Mouse (Mus musculus) cerebellum, postnatal 10 days (tissue): ENCODE measurements at regions not wholly inside any gene's neighbourhood (a gene's known extent, or its start where the extent isn't known, plus 50 kb on each side); places are given as distances from the start of the nearest gene placed in this dataset.
A peak's percentile ranks its signal among the peaks of the same experiment; 100 is the strongest.

ENCODE experiments used
- DNase-seq, 2 experiments: peaks; one replicate each; pipeline ENCODE4 v3.0.0; 2021; ENCODE audit warnings: mixed read lengths in 2 of 2

- no peak for DNase-seq
These were observed 364.0 kb downstream of the Cntnap4 start for GRCm38 (mm10) chr8:112933815-112934214.

GRCm38 (mm10) chr8:112935411-112935810, 365.6 kb downstream of the Cntnap4 start:
- no peak for DNase-seq

GRCm38 (mm10) chr8:112935897-112936719, 366.3 kb downstream of the Cntnap4 start:
- DNase-seq, result peak; percentile 82 to 86

- peak; percentile 88 to 91 for DNase-seq
These were observed 402.6 kb downstream of the Cntnap4 start for GRCm38 (mm10) chr8:112972418-112972817.

- DNase-seq, result no peak
These were observed 405.9 kb downstream of the Cntnap4 start for GRCm38 (mm10) chr8:112975734-112976133.

- no peak for DNase-seq
These were observed 406.5 kb downstream of the Cntnap4 start for GRCm38 (mm10) chr8:112976312-112976711.

- DNase-seq, result no peak
These were observed 423.9 kb downstream of the Cntnap4 start for GRCm38 (mm10) chr8:112993781-112994180.

- peak; percentile 39 to 52 for DNase-seq
These were observed 437.5 kb downstream of the Cntnap4 start for GRCm38 (mm10) chr8:113007356-113007755.

GRCm38 (mm10) chr8:113028880-113029279, 459.0 kb downstream of the Cntnap4 start:
- DNase-seq, result peak in 1 of 2 experiments; percentile 7

- DNase-seq, result no peak
These were observed 482.1 kb downstream of the Cntnap4 start for GRCm38 (mm10) chr8:113051770-113052473.

- peak; percentile 84 to 85 for DNase-seq
These were observed 495.7 kb downstream of the Cntnap4 start for GRCm38 (mm10) chr8:113065246-113066169.

GRCm38 (mm10) chr8:113066170-113066708, 496.4 kb downstream of the Cntnap4 start:
- DNase-seq, result peak; percentile 57 to 65

GRCm38 (mm10) chr8:113083976-113084375, 514.1 kb downstream of the Cntnap4 start:
- peak; percentile 81 to 84 for DNase-seq

- DNase-seq, result peak; percentile 64 to 78
These were observed 517.7 kb downstream of the Cntnap4 start for GRCm38 (mm10) chr8:113087586-113087985.

- peak; percentile 7 to 9 for DNase-seq
These were observed 523.7 kb upstream of the Mon1b start for GRCm38 (mm10) chr8:113111665-113112064.

- no peak for DNase-seq
These were observed 521.2 kb upstream of the Mon1b start for GRCm38 (mm10) chr8:113114165-113114700.

GRCm38 (mm10) chr8:113117241-113117640, 518.1 kb upstream of the Mon1b start:
- DNase-seq, result no peak

GRCm38 (mm10) chr8:113125586-113125985, 509.8 kb upstream of the Mon1b start:
- no peak for DNase-seq

GRCm38 (mm10) chr8:113137361-113137760, 498.0 kb upstream of the Mon1b start:
- DNase-seq, result peak; percentile 34 to 63

- DNase-seq, result no peak
These were observed 495.4 kb upstream of the Mon1b start for GRCm38 (mm10) chr8:113140021-113140420.

- DNase-seq, result no peak
These were observed 494.3 kb upstream of the Mon1b start for GRCm38 (mm10) chr8:113141131-113141530.

GRCm38 (mm10) chr8:113176591-113176990, 458.8 kb upstream of the Mon1b start:
- no peak for DNase-seq
